Mouse (Mus musculus): ENCODE measurements at regions not wholly inside any gene's neighbourhood (a gene's known extent, or its start where the extent isn't known, plus 50 kb on each side); places are given as distances from the start of the nearest gene placed in this dataset.

GRCm38 (mm10) chr13:39489806-39490205 lies 529.1 kb upstream of the Slc35b3 start:
- no peak for TF ChIP-seq CTCF (conservative IDR thresholded peaks at IDR 0.05; ENCODE audit: insufficient read depth, insufficient read length, low read depth, low read length)
- no peak for TF ChIP-seq POLR2A (IDR thresholded peaks at IDR 0.05; ENCODE audit: low read depth, low read length)
